Mouse (Mus musculus) MEL (cell line): ENCODE results near the gene Tmem230.

ENCODE experiments used
- CTCF ChIP-seq, 3 experiments: IDR thresholded peaks in 2 of 3; conservative IDR thresholded peaks in 1 of 3; 2 replicates each; pipeline ENCODE4 v1.5.1; 2011 to 2012; ENCODE audit warnings: low read length in 3 of 3, low read depth in 2 of 3, mild to moderate bottlenecking in 2 of 3, improper control_type of control experiment in 1 of 3, inconsistent platforms in 1 of 3, mixed read lengths in 1 of 3, moderate library complexity in 1 of 3; ENCODE audit not compliant: control insufficient read depth in 1 of 3, insufficient read depth in 1 of 3, poor library complexity in 1 of 3, severe bottlenecking in 1 of 3
- EP300 ChIP-seq, 2 experiments: IDR thresholded peaks; 2 replicates each; pipeline ENCODE4 v1.6.1; 2011; ENCODE audit warnings: improper control_type of control experiment in 2 of 2, low read length in 2 of 2, low read depth in 1 of 2, mild to moderate bottlenecking in 1 of 2
- JUND ChIP-seq: IDR thresholded peaks from 2 replicates; pipeline ENCODE4 v1.6.1; 2011; ENCODE audit warnings: low read depth, mild to moderate bottlenecking, improper control_type of control experiment, low read length
- MXI1 ChIP-seq: IDR thresholded peaks from 2 replicates; pipeline ENCODE4 v1.6.1; 2011; ENCODE audit warnings: mild to moderate bottlenecking, low read depth, low read length, improper control_type of control experiment
- POLR2A ChIP-seq, 2 experiments: IDR thresholded peaks; 2 replicates each; pipeline ENCODE4 v1.6.1; 2011 to 2012; ENCODE audit warnings: low read length in 2 of 2, mild to moderate bottlenecking in 2 of 2, control low read depth in 1 of 2, improper control_type of control experiment in 1 of 2, low read depth in 1 of 2, moderate library complexity in 1 of 2; ENCODE audit not compliant: control insufficient read depth in 1 of 2, insufficient read depth in 1 of 2, poor library complexity in 1 of 2
- TAL1 ChIP-seq: IDR thresholded peaks from 2 replicates; pipeline ENCODE4 v1.6.1; 2012; ENCODE audit warnings: mild to moderate bottlenecking, inconsistent platforms, low read length, moderate library complexity, mixed read lengths
- TBP ChIP-seq: IDR thresholded peaks from 2 replicates; pipeline ENCODE4 v1.8.0; 2011; ENCODE audit warnings: low read depth, low read length, improper control_type of control experiment
- TCF12 ChIP-seq: IDR thresholded peaks from 2 replicates; pipeline ENCODE4 v1.6.1; 2014; ENCODE audit warnings: low read depth, mild to moderate bottlenecking, inconsistent platforms, low read length, improper control_type of control experiment, moderate library complexity
- USF2 ChIP-seq, 2 experiments: IDR thresholded peaks; 2 replicates each; pipeline ENCODE4 v1.6.1; 2011 to 2012; ENCODE audit warnings: improper control_type of control experiment in 2 of 2, low read length in 2 of 2, borderline replicate concordance in 1 of 2, inconsistent platforms in 1 of 2, low read depth in 1 of 2, mild to moderate bottlenecking in 1 of 2; ENCODE audit not compliant: insufficient read depth in 1 of 2

DNA sequence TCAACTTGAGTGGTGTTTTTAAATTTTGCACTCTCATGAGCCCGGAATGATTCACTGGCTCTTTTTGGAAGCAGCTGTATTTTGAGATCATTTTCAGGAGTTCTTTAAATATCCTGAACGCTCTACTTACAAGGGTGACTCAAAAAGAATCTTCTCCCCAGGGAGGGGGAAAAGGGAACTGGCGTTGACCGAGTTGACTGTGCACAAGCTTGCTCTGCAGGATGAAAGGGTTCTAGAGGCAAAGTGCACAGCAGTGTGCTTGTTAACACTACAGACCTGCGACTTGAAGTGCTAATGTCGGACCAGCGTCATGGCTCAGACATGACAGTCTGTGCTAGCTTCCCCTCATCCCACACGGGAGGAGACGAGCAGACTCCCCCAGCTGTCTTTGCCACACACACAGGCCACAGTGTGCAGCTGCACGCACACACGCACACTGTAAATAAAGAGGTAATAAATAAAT is 26.0 kb downstream of the Tmem230 start:
- TF ChIP-seq MXI1 (no peak), CTCF (IDR thresholded peaks at IDR 0.05 in 2 of 3, conservative IDR thresholded peaks at IDR 0.05 in 1 of 3; ENCODE audit: control insufficient read depth in 1 of 3, insufficient read depth in 1 of 3, low read depth in 2 of 3, low read length in 3 of 3, poor library complexity in 1 of 3, severe bottlenecking in 1 of 3) (no peak), USF2 (IDR thresholded peaks at IDR 0.05; ENCODE audit: borderline replicate concordance in 1 of 2, insufficient read depth in 1 of 2, low read depth in 1 of 2, low read length in 2 of 2) (no peak), POLR2A (IDR thresholded peaks at IDR 0.05; ENCODE audit: control insufficient read depth in 1 of 2, insufficient read depth in 1 of 2, low read depth in 1 of 2, low read length in 2 of 2, poor library complexity in 1 of 2) (no peak), TAL1 (no peak), EP300 (IDR thresholded peaks at IDR 0.05; ENCODE audit: low read depth in 1 of 2, low read length in 2 of 2) (no peak), TBP (no peak), JUND (no peak), TCF12 (no peak)
